Mouse (Mus musculus) kidney, embryonic 15.5 days (tissue): ENCODE data around the gene Cltrn. TPM values are rescaled to one million over a fixed set of nuclear protein-coding genes. Genes with fewer than 3 reads are reported as not detected.

Source experiments
- ATAC-seq: fragments of 200-750 bp; cut with Nextera tagmentation; replicated peaks from 2 replicates; pipeline ENCODE4 v1.8.0; 2017; ENCODE audit warnings: moderate TSS enrichment; ENCODE audit not compliant: low FRiP score
- H3K27ac ChIP-seq: fragments of 300-500 bp; sonication (generic); 2 replicates; pipeline ENCODE4 v1.5.1; 2015; ENCODE audit warnings: mild to moderate bottlenecking, inconsistent platforms
- H3K27me3 ChIP-seq: fragments of 300-500 bp; sonication (generic); 2 replicates; pipeline ENCODE4 v1.6.1; 2015; ENCODE audit warnings: inconsistent platforms
- H3K36me3 ChIP-seq: fragments of 300-500 bp; sonication (generic); 2 replicates; pipeline ENCODE4 v1.6.1; 2015; ENCODE audit warnings: inconsistent platforms
- H3K4me1 ChIP-seq: fragments of 300-500 bp; sonication (generic); 2 replicates; pipeline ENCODE4 v1.6.1; 2015; ENCODE audit warnings: inconsistent platforms
- H3K4me2 ChIP-seq: fragments of 300-500 bp; sonication (generic); 2 replicates; pipeline ENCODE4 v1.6.1; 2015; ENCODE audit warnings: moderate library complexity, mild to moderate bottlenecking, inconsistent platforms
- H3K4me3 ChIP-seq: fragments of 300-500 bp; sonication (generic); replicated peaks from 2 replicates; pipeline ENCODE4 v1.5.1; 2015; ENCODE audit warnings: mild to moderate bottlenecking, inconsistent platforms
- H3K9ac ChIP-seq: fragments of 300-500 bp; sonication (generic); 2 replicates; pipeline ENCODE4 v1.6.1; 2015; ENCODE audit warnings: mild to moderate bottlenecking, inconsistent platforms
- H3K9me3 ChIP-seq: fragments of 300-500 bp; sonication (generic); replicated peaks from 2 replicates; pipeline ENCODE4 v1.6.1; 2016; ENCODE audit warnings: inconsistent platforms
- WGBS: fragments of 180-500 bp; shearing (Covaris S2); methylation state at CpG from one replicate; pipeline ENCODE4 v1.1.7; 2015; ENCODE audit warnings: mixed read lengths; 5-methylcytosine and 5-hydroxymethylcytosine counted together
- polyA plus RNA-seq: library from polyadenylated mRNA; unstranded; fragments of >200 nt; fragmentation: Nextera tagmentation; extraction: Ambion mirVana; gene quantifications from 2 replicates; pipeline ENCODE4 v1.2.1, GENCODE M21; 2015

The Cltrn gene
- polyA plus RNA-seq, 1 experiment from 2014 or later = 77.2 TPM

- Histone ChIP-seq H3K36me3 (no peaks in the 10 kb centered on the region), H3K27me3 (peaks cover 20% of the 10 kb centered on the region; the same call in 1 of the 2 replicates), H3K4me3 (no peak overlapping the region), H3K4me2 (no peak overlapping the region), H3K9me3 (no peaks in the 10 kb centered on the region), H3K9ac (no peak overlapping the region), H3K27ac (no peak overlapping the region), H3K4me1 (no peaks in the 10 kb centered on the region)
- WGBS = 85% methylated on average over 6 of the region's 6 CpGs
- ATAC-seq = no peak
Observed at GRCm38 (mm10) chrX:164145463-164146250, 57.0 kb downstream of the Cltrn start.

GRCm38 (mm10) chrX:164152703-164153102 is 64.1 kb downstream of the Cltrn start:
- peaks cover 11% of the 10 kb centered on the region; the same call in 1 of the 2 replicates for H3K27me3 ChIP-seq
- ATAC-seq = peak; percentile 66
- H3K4me2 ChIP-seq = no peak overlapping the region
- no peaks in the 10 kb centered on the region for H3K9me3 ChIP-seq
- no peaks in the 10 kb centered on the region for H3K4me1 ChIP-seq
- H3K9ac ChIP-seq = no peak overlapping the region
- no peak overlapping the region for H3K4me3 ChIP-seq
- peak overlapping the region; percentile 48; the same call in 1 of the 2 replicates for H3K27ac ChIP-seq
- no peaks in the 10 kb centered on the region for H3K36me3 ChIP-seq
- 35% methylated on average over 2 of the region's 2 CpGs for whole genome bisulfite sequencing

GRCm38 (mm10) chrX:164153606-164154005 is 65.0 kb downstream of the Cltrn start:
- Histone ChIP-seq H3K4me2 (no peak overlapping the region), H3K27me3 (peaks cover 11% of the 10 kb centered on the region; the same call in 1 of the 2 replicates), H3K4me3 (no peak overlapping the region), H3K27ac (no peak overlapping the region), H3K9me3 (no peaks in the 10 kb centered on the region), H3K9ac (no peak overlapping the region), H3K4me1 (no peaks in the 10 kb centered on the region), H3K36me3 (no peaks in the 10 kb centered on the region)
- ATAC-seq = no peak

GRCm38 (mm10) chrX:164154594-164154993 is 66.0 kb downstream of the Cltrn start:
- Histone ChIP-seq H3K36me3 (no peaks in the 10 kb centered on the region), H3K4me3 (no peak overlapping the region), H3K27me3 (peaks cover 16% of the 10 kb centered on the region), H3K27ac (no peak overlapping the region), H3K4me1 (no peaks in the 10 kb centered on the region), H3K9me3 (no peaks in the 10 kb centered on the region), H3K9ac (no peak overlapping the region), H3K4me2 (no peak overlapping the region)
- no peak for ATAC-seq
- WGBS = 82% methylated on average over 5 of the region's 5 CpGs

- H3K27me3 ChIP-seq = peaks cover 29% of the 10 kb centered on the region
- no peak overlapping the region for H3K9ac ChIP-seq
- H3K27ac ChIP-seq = no peak overlapping the region
- WGBS = 85% methylated on average over 1 of the region's 1 CpGs
- H3K4me1 ChIP-seq = no peaks in the 10 kb centered on the region
- H3K4me2 ChIP-seq = no peak overlapping the region
- no peaks in the 10 kb centered on the region for H3K9me3 ChIP-seq
- no peak for ATAC-seq
- no peak overlapping the region for H3K4me3 ChIP-seq
- H3K36me3 ChIP-seq = no peaks in the 10 kb centered on the region
Observed at GRCm38 (mm10) chrX:164164681-164165080, 76.1 kb downstream of the Cltrn start.

Other genes starting within 250 kb of the Cltrn start
- 21.8 and 22.5 TPM in 2 replicates for gene Ap1s2, start 179.8 kb upstream of the Cltrn start, polyA plus RNA-seq
- 60.8 and 69.8 TPM in 2 replicates for gene Zrsr2, start 130.2 kb upstream of the Cltrn start, polyA plus RNA-seq
- 1.7 and 1.9 TPM in 2 replicates for gene Car5b, start 60.8 kb upstream of the Cltrn start, polyA plus RNA-seq
- 30.2 and 33.7 TPM in 2 replicates for gene Siah1b, start 12.3 kb upstream of the Cltrn start, polyA plus RNA-seq
- 62.6 and 62.8 TPM in 2 replicates for gene Ace2, start 50.5 kb downstream of the Cltrn start, polyA plus RNA-seq
- gene Bmx, start 169.4 kb downstream of the Cltrn start, polyA plus RNA-seq = 0.57 and 1.2 TPM in 2 replicates
- gene Pir, start 180.5 kb downstream of the Cltrn start, polyA plus RNA-seq = 10.3 and 10.9 TPM in 2 replicates